28 mouse cellular contexts compared by ENCODE assay signal in the genomic region with DNA sequence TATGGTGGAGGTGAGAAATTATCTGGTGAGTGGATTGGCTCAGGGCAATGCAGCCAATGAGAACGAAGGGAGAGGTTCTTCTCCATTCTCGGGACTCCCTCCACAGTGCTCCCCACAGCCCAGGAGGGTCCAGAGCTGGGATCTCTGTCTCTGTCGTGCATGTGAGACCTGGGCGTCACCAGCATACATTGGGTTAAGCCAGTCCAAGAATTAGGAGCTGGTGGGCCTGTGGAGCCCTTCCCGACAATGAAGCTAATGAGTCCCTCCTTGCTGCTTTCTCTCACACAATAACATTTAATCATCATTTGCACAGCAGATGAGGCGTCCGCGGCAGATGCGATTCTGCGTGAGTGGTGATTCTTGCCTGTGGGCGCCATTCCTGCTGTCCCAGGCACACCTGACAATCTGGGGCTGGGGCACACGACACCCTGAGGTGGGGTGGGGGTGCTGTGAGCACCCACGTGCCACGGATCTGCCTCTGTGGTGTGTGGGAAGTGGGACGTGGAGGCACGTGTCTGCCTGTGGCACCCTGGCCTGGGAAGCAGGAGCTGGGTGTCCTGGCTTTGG. TPM values are rescaled to one million over a fixed set of nuclear protein-coding genes. Genes with fewer than 3 reads are reported as not detected.
DNase-seq lines count a peak whose midpoint lies in the region; ATAC-seq and TF ChIP-seq lines count a peak whose summit lies in the region.
"Had no signal": no experiment of that assay in that cellular context is flagged by ENCODE, and none has a peak within 500 bp of the region (broad histone marks: within the 10 kb centered on the region; RNA-seq: fewer than 3 reads in every experiment).

No protein-coding gene starts in this region.

- H3K27ac ChIP-seq in hindbrain, embryonic 12.5 days, result peak overlapping the region; percentile 40; the same call in 1 of the 2 replicates
- no peak overlapping the region; the same call in 1 of the 2 replicates for H3K27ac ChIP-seq in hindbrain, postnatal 0 days
- peak overlapping the region; percentile 32; the same call in 1 of the 2 replicates for H3K27ac ChIP-seq in midbrain, embryonic 13.5 days
- no peak overlapping the region for H3K27ac ChIP-seq in midbrain, embryonic 16.5 days (ENCODE audit: low read length)
- H3K27ac ChIP-seq in forebrain, embryonic 10.5 days, result peak overlapping the region; percentile 9; the same call in 1 of the 2 replicates
- H3K27ac ChIP-seq in forebrain, postnatal 0 days (ENCODE audit: low read depth, low read length), result no peak overlapping the region
- H3K27ac ChIP-seq: embryonic facial prominence, embryonic 13.5 days; heart, adult 2 months; heart, embryonic 15.5 days; kidney, embryonic 15.5 days; left cerebral cortex, adult 2 months; stomach, embryonic 15.5 days had no signal

- WGBS in hindbrain, embryonic 12.5 days, result 58% methylated on average over 16 of the region's 16 CpGs
- 53% methylated on average over 16 of the region's 16 CpGs for whole genome bisulfite sequencing in hindbrain, postnatal 0 days
- WGBS in midbrain, embryonic 13.5 days, result 61% methylated on average over 16 of the region's 16 CpGs
- 59% methylated on average over 16 of the region's 16 CpGs for WGBS in midbrain, embryonic 16.5 days
- WGBS in forebrain, embryonic 10.5 days, result 65% methylated on average over 16 of the region's 16 CpGs
- WGBS in forebrain, postnatal 0 days, result 38% methylated on average over 16 of the region's 16 CpGs

- H3K4me2 ChIP-seq in hindbrain, embryonic 12.5 days (replicated peaks), result no peak overlapping the region
- H3K4me2 ChIP-seq in hindbrain, postnatal 0 days (ENCODE audit: low read depth, low read length), result no peak overlapping the region
- H3K4me2 ChIP-seq in midbrain, embryonic 13.5 days (replicated peaks), result no peak overlapping the region
- no peak overlapping the region for H3K4me2 ChIP-seq in midbrain, embryonic 16.5 days (ENCODE audit: low read length)
- H3K4me2 ChIP-seq in forebrain, postnatal 0 days (ENCODE audit: low read depth), result no peak overlapping the region
- H3K4me2 ChIP-seq: embryonic facial prominence, embryonic 13.5 days; heart, embryonic 15.5 days; kidney, embryonic 15.5 days; stomach, embryonic 15.5 days had no signal

- H3K9me3 ChIP-seq in hindbrain, embryonic 12.5 days (replicated peaks), result no peaks in the 10 kb centered on the region
- no peaks in the 10 kb centered on the region for H3K9me3 ChIP-seq in hindbrain, postnatal 0 days (ENCODE audit: low read length)
- no peaks in the 10 kb centered on the region for H3K9me3 ChIP-seq in midbrain, embryonic 13.5 days
- no peaks in the 10 kb centered on the region for H3K9me3 ChIP-seq in midbrain, embryonic 16.5 days (replicated peaks; ENCODE audit: control insufficient read depth, low read length, poor library complexity, severe bottlenecking)
- no peaks in the 10 kb centered on the region for H3K9me3 ChIP-seq in forebrain, embryonic 10.5 days
- H3K9me3 ChIP-seq in forebrain, postnatal 0 days (ENCODE audit: low read length), result no peaks in the 10 kb centered on the region
- H3K9me3 ChIP-seq: embryonic facial prominence, embryonic 13.5 days; heart, embryonic 15.5 days; kidney, embryonic 15.5 days; megakaryocyte, embryonic 14.5 days; stomach, embryonic 15.5 days had no signal

- no peak for DNase-seq in hindbrain, postnatal 0 days (ENCODE audit: low spot score)
- DNase-seq in forebrain, embryonic 10.5 days (ENCODE audit: extremely low spot score, low spot score), result no peak
- no peak for DNase-seq in forebrain, postnatal 0 days
- no peak for DNase-seq in lung, postnatal 4 days
- DNase-seq in ovary, postnatal 10 days (ENCODE audit: low spot score), result no peak
- DNase-seq: adrenal gland, adult 2 months; cerebellum, adult 9-11 months; gastrocnemius, postnatal 25 days; heart, adult 2 months; heart, postnatal 4 days; kidney, postnatal 4 days; left cerebral cortex, postnatal 4 days; liver; lung, adult 18-20 months; lung, postnatal 14 days; thymus, adult 2 months had no signal

- no peak for TF ChIP-seq CTCF in hindbrain, postnatal 0 days (IDR thresholded peaks at IDR 0.05; ENCODE audit: low read depth)
- no peak for TF ChIP-seq CTCF in forebrain, postnatal 0 days (IDR thresholded peaks at IDR 0.05; ENCODE audit: low read depth)

- peaks cover 68% of the 10 kb centered on the region for H3K27me3 ChIP-seq in hindbrain, embryonic 12.5 days
- H3K27me3 ChIP-seq in hindbrain, postnatal 0 days (ENCODE audit: insufficient read depth, low read length), result no peaks in the 10 kb centered on the region; the same call in 1 of the 2 replicates
- H3K27me3 ChIP-seq in midbrain, embryonic 13.5 days, result peaks cover 64% of the 10 kb centered on the region
- H3K27me3 ChIP-seq in midbrain, embryonic 16.5 days (ENCODE audit: control insufficient read depth, insufficient read depth, low read depth, low read length), result no peaks in the 10 kb centered on the region; the same call in 1 of the 2 replicates
- H3K27me3 ChIP-seq in forebrain, embryonic 10.5 days (ENCODE audit: poor library complexity, severe bottlenecking), result peaks cover 99% of the 10 kb centered on the region
- H3K27me3 ChIP-seq in forebrain, postnatal 0 days (ENCODE audit: insufficient read depth, low read length), result peaks cover 4% of the 10 kb centered on the region

- no peaks in the 10 kb centered on the region for H3K36me3 ChIP-seq in hindbrain, embryonic 12.5 days
- H3K36me3 ChIP-seq in hindbrain, postnatal 0 days (ENCODE audit: insufficient read depth, low read length), result no peaks in the 10 kb centered on the region
- H3K36me3 ChIP-seq in midbrain, embryonic 13.5 days, result no peaks in the 10 kb centered on the region
- no peaks in the 10 kb centered on the region for H3K36me3 ChIP-seq in midbrain, embryonic 16.5 days (ENCODE audit: control insufficient read depth, insufficient read depth, low read length)
- H3K36me3 ChIP-seq in forebrain, embryonic 10.5 days (replicated peaks), result no peaks in the 10 kb centered on the region
- H3K36me3 ChIP-seq in forebrain, postnatal 0 days (ENCODE audit: insufficient read depth), result no peaks in the 10 kb centered on the region
- H3K36me3 ChIP-seq: embryonic facial prominence, embryonic 13.5 days; heart, embryonic 15.5 days; kidney, embryonic 15.5 days; stomach, embryonic 15.5 days had no signal

- no peak overlapping the region for H3K4me3 ChIP-seq in hindbrain, embryonic 12.5 days
- no peak overlapping the region for H3K4me3 ChIP-seq in hindbrain, postnatal 0 days (ENCODE audit: low read length)
- H3K4me3 ChIP-seq in midbrain, embryonic 13.5 days (replicated peaks), result no peak overlapping the region
- H3K4me3 ChIP-seq in midbrain, embryonic 16.5 days (ENCODE audit: low read depth, low read length), result no peak overlapping the region
- H3K4me3 ChIP-seq in forebrain, embryonic 10.5 days, result no peak overlapping the region
- H3K4me3 ChIP-seq in forebrain, postnatal 0 days (ENCODE audit: low read depth, low read length), result no peak overlapping the region
- H3K4me3 ChIP-seq: embryonic facial prominence, embryonic 13.5 days; heart, adult 2 months; heart, embryonic 15.5 days; kidney, embryonic 15.5 days; left cerebral cortex, adult 2 months; megakaryocyte, embryonic 14.5 days; stomach, embryonic 15.5 days had no signal

- H3K4me1 ChIP-seq in hindbrain, embryonic 12.5 days, result peaks cover 32% of the 10 kb centered on the region
- 0 out of 2 replicates have a peak, but pooled peaks cover 5% of the 10 kb centered on the region for H3K4me1 ChIP-seq in hindbrain, postnatal 0 days (ENCODE audit: insufficient read depth, low read length)
- H3K4me1 ChIP-seq in midbrain, embryonic 13.5 days (replicated peaks), result peaks cover 18% of the 10 kb centered on the region
- H3K4me1 ChIP-seq in midbrain, embryonic 16.5 days (ENCODE audit: control insufficient read depth, insufficient read depth, low read length), result peaks cover 10% of the 10 kb centered on the region; the same call in 1 of the 2 replicates
- H3K4me1 ChIP-seq in forebrain, embryonic 10.5 days, result peaks cover 35% of the 10 kb centered on the region
- H3K4me1 ChIP-seq in forebrain, postnatal 0 days (ENCODE audit: insufficient read depth), result no peaks in the 10 kb centered on the region
- H3K4me1 ChIP-seq: stomach, embryonic 15.5 days had no signal

- ATAC-seq in hindbrain, embryonic 12.5 days (ENCODE audit: low FRiP score), result no peak
- no peak for ATAC-seq in hindbrain, postnatal 0 days
- ATAC-seq in midbrain, embryonic 13.5 days, result no peak
- no peak for ATAC-seq in midbrain, embryonic 16.5 days
- ATAC-seq in forebrain, postnatal 0 days, result 0 out of 2 replicates have a peak, but pooled peaks have one; percentile 10
- ATAC-seq: intestine, embryonic 16.5 days had no signal

- H3K9ac ChIP-seq in hindbrain, embryonic 12.5 days, result no peak overlapping the region
- H3K9ac ChIP-seq in hindbrain, postnatal 0 days (replicated peaks; ENCODE audit: low read length), result no peak overlapping the region
- H3K9ac ChIP-seq in midbrain, embryonic 13.5 days (replicated peaks), result no peak overlapping the region
- H3K9ac ChIP-seq in midbrain, embryonic 16.5 days (ENCODE audit: low read depth, low read length), result no peak overlapping the region
- H3K9ac ChIP-seq in forebrain, postnatal 0 days, result no peak overlapping the region
- H3K9ac ChIP-seq: embryonic facial prominence, embryonic 13.5 days; heart, embryonic 15.5 days; kidney, embryonic 15.5 days; stomach, embryonic 15.5 days had no signal

RNA-seq across cellular contexts. Expression of a gene that starts 15.0 kb away (rescaled TPM):
- not detected in 2 replicates for polyA plus RNA-seq in hindbrain, embryonic 12.5 days (2016; fragmentation: Nextera tagmentation; extraction: Ambion mirVana)
- total RNA-seq in hindbrain, postnatal 0 days (2014; rRNA removed), result not detected in 2 replicates
- not detected in 2 replicates for polyA plus RNA-seq in hindbrain, postnatal 0 days (2015; fragmentation: Nextera tagmentation; extraction: Ambion mirVana)
- polyA plus RNA-seq in midbrain, embryonic 13.5 days (2015; fragmentation: Nextera tagmentation; extraction: Ambion mirVana), result not detected in 2 replicates
- not detected in 2 replicates for polyA plus RNA-seq in midbrain, embryonic 16.5 days (2015; fragmentation: Nextera tagmentation; extraction: Ambion mirVana)
- not detected in 2 replicates for polyA plus RNA-seq in forebrain, embryonic 10.5 days (2016; fragmentation: Nextera tagmentation; extraction: Ambion mirVana)
- total RNA-seq in forebrain, postnatal 0 days (2014; rRNA removed), result not detected in 2 replicates
- not detected in 2 replicates for polyA plus RNA-seq in forebrain, postnatal 0 days (2015; fragmentation: Nextera tagmentation; extraction: Ambion mirVana)
- total RNA-seq: adrenal gland, adult 2 months; gastrocnemius, postnatal 25 days; heart, adult 2 months; heart, postnatal 4 days; left cerebral cortex, adult 2 months; left cerebral cortex, postnatal 4 days; neutrophil, adult 5-6 weeks had no signal
- polyA plus RNA-seq: adrenal gland, adult 2 months; embryonic facial prominence, embryonic 13.5 days; heart, adult 2 months; heart, embryonic 15.5 days; intestine, embryonic 16.5 days; kidney, embryonic 15.5 days; spleen, adult 2 months; stomach, embryonic 15.5 days; thymus, adult 2 months had no signal

RNA-seq across cellular contexts. Expression of a gene that starts 50.2 kb away (rescaled TPM):
- 5.4 and 6.8 TPM in 2 replicates for polyA plus RNA-seq in hindbrain, embryonic 12.5 days (2016; fragmentation: Nextera tagmentation; extraction: Ambion mirVana)
- total RNA-seq in hindbrain, postnatal 0 days (2014; rRNA removed), result 3.8 and 7.3 TPM in 2 replicates
- polyA plus RNA-seq in hindbrain, postnatal 0 days (2015; fragmentation: Nextera tagmentation; extraction: Ambion mirVana), result 4.8 and 5.4 TPM in 2 replicates
- 7.6 and 8.6 TPM in 2 replicates for polyA plus RNA-seq in midbrain, embryonic 13.5 days (2015; fragmentation: Nextera tagmentation; extraction: Ambion mirVana)
- polyA plus RNA-seq in midbrain, embryonic 16.5 days (2015; fragmentation: Nextera tagmentation; extraction: Ambion mirVana), result 6.0 TPM in 2 replicates
- polyA plus RNA-seq in forebrain, embryonic 10.5 days (2016; fragmentation: Nextera tagmentation; extraction: Ambion mirVana), result 4.4 and 5.6 TPM in 2 replicates
- 5.0 TPM in 2 replicates for total RNA-seq in forebrain, postnatal 0 days (2014; rRNA removed)
- 4.7 and 7.0 TPM in 2 replicates for polyA plus RNA-seq in forebrain, postnatal 0 days (2015; fragmentation: Nextera tagmentation; extraction: Ambion mirVana)

Comparison
In these comparisons a context has a peak if more than half of its experiments do, and no peak if none do; other contexts are left out.
1. H3K27ac ChIP-seq: peak in hindbrain, embryonic 12.5 days (single experiment), midbrain, embryonic 13.5 days (single experiment) and forebrain, embryonic 10.5 days (single experiment); none in hindbrain, postnatal 0 days (single experiment), midbrain, embryonic 16.5 days (single experiment) and forebrain, postnatal 0 days (single experiment).